Mouse (Mus musculus) intestine, embryonic 16.5 days (tissue): ENCODE measurements around the gene Syt1. TPM values are rescaled to one million over a fixed set of nuclear protein-coding genes. Genes with fewer than 3 reads are reported as not detected.

Experiments used
- ATAC-seq: fragments of 200-750 bp; cut with Nextera tagmentation; 2 replicates; pipeline ENCODE4 v1.8.0; 2017; ENCODE audit warnings: moderate TSS enrichment, moderate library complexity
- H3K27ac ChIP-seq: fragments of 300-500 bp; sonication (generic); 2 replicates; pipeline ENCODE4 v1.5.1; 2014; ENCODE audit warnings: mild to moderate bottlenecking, low read length
- H3K27me3 ChIP-seq: fragments of 300-500 bp; sonication (generic); replicated peaks from 2 replicates; pipeline ENCODE4 v1.6.1; 2014; ENCODE audit warnings: low read length, control low read depth, mixed read lengths; ENCODE audit not compliant: control insufficient read depth, insufficient read depth
- H3K36me3 ChIP-seq: fragments of 300-500 bp; sonication (generic); 2 replicates; pipeline ENCODE4 v1.6.1; 2014; ENCODE audit warnings: low read length, control low read depth; ENCODE audit not compliant: control insufficient read depth, insufficient read depth
- H3K4me1 ChIP-seq: fragments of 300-500 bp; sonication (generic); 2 replicates; pipeline ENCODE4 v1.6.1; 2014; ENCODE audit warnings: low read length, control low read depth, mixed read lengths; ENCODE audit not compliant: control insufficient read depth, insufficient read depth
- H3K4me2 ChIP-seq: fragments of 300-500 bp; sonication (generic); 2 replicates; pipeline ENCODE4 v1.6.1; 2014; ENCODE audit warnings: low read depth, low read length, control low read depth
- H3K4me3 ChIP-seq: fragments of 300-500 bp; sonication (generic); 2 replicates; pipeline ENCODE4 v1.5.1; 2014; ENCODE audit warnings: mild to moderate bottlenecking, low read length
- H3K9ac ChIP-seq: fragments of 300-500 bp; sonication (generic); 2 replicates; pipeline ENCODE4 v1.6.1; 2014; ENCODE audit warnings: low read depth, low read length
- H3K9me3 ChIP-seq: fragments of 300-500 bp; sonication (generic); 2 replicates; pipeline ENCODE4 v1.6.1; 2016; ENCODE audit warnings: low read length, control low read depth; ENCODE audit not compliant: control insufficient read depth
- WGBS: fragments of 180-500 bp; shearing (Covaris S2); extraction: QIAGEN DNeasy Blood & Tissue Kit; methylation state at CpG from one replicate; pipeline ENCODE4 v1.1.7; 2014; 5-methylcytosine and 5-hydroxymethylcytosine counted together
- polyA plus RNA-seq: library from polyadenylated mRNA; unstranded; fragments of >200 nt; fragmentation: Nextera tagmentation; extraction: Ambion mirVana; gene quantifications from 2 replicates; pipeline ENCODE4 v1.2.1, GENCODE M21; 2015

Syt1 gene
- polyA plus RNA-seq, 1 experiment from 2014 or later, result 6.9 TPM

DNA sequence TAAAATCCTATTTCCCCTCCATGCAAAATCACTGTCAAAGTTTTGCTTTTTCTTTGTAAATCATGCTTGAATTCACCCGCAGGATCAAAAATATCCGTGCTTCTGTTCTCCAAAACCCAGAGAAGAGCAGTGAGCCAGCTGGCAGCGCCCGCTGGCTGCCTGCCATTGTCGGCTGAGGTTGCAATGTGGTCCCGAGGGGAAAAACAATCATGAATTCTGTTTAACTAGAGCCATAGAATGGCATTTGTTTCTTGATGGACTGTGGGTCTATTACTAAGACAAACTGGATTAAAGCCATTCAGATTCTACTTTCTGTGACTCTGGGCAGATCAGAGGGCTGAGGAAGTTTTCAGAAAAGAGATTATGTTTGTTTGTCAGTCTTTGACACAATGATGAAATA is 31.1 kb downstream of the Syt1 start:
- Histone ChIP-seq H3K9me3 (no peaks in the 10 kb centered on the region), H3K27ac (no peak overlapping the region), H3K27me3 (no peaks in the 10 kb centered on the region), H3K4me3 (no peak overlapping the region), H3K36me3 (no peaks in the 10 kb centered on the region), H3K4me1 (no peaks in the 10 kb centered on the region), H3K9ac (no peak overlapping the region), H3K4me2 (no peak overlapping the region)
- WGBS, result 55% methylated on average over 6 of the region's 6 CpGs
- ATAC-seq, result no peak

DNA sequence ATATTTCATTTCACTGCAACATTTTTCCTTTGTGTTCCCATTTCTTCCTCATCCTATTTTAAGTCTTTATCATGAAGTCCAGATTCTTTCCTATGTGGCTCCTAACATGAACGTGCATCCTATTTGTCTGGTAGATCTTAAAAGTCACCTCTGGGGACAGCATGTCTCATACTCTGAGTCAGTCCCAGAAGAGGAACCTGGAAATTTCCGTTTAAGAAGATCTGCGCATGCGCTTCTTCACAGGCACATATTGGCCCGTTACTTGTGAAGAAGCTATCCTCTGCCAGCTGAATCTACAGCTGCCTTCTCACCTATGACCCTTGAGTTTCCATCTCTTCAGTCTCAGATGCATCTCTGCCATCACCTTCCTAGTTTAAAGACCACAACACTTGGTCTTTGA is 55.8 kb downstream of the Syt1 start:
- WGBS, result 91% methylated on average over 5 of the region's 5 CpGs
- Histone ChIP-seq H3K27me3 (no peaks in the 10 kb centered on the region), H3K27ac (no peak overlapping the region), H3K4me3 (no peak overlapping the region), H3K4me2 (no peak overlapping the region), H3K4me1 (no peaks in the 10 kb centered on the region), H3K9ac (no peak overlapping the region), H3K36me3 (no peaks in the 10 kb centered on the region), H3K9me3 (no peaks in the 10 kb centered on the region)
- ATAC-seq, result no peak

DNA sequence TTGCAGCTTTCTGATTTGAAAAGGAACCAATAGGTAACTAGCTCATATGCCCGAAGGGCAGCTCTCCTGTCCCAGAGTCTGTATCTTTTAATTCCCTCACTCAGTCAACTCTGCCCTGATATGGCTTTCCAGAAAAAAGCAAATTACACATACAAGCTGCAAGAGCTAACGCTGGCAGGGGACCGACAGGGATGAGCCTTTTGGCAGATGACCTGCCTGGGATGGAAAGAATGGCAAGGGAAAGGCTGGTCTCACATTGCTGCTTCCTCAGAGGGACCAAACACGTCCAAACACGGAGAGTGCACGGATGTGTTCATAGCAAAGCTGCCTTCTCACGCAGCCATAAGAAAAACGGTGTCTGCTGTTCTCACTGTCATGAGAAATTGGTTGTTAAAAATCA is 58.6 kb downstream of the Syt1 start:
- Histone ChIP-seq H3K4me2 (no peak overlapping the region), H3K4me3 (no peak overlapping the region), H3K4me1 (no peaks in the 10 kb centered on the region), H3K9ac (no peak overlapping the region), H3K27ac (no peak overlapping the region), H3K9me3 (no peaks in the 10 kb centered on the region), H3K36me3 (no peaks in the 10 kb centered on the region), H3K27me3 (no peaks in the 10 kb centered on the region)
- no peak for ATAC-seq
- 78% methylated on average over 8 of the region's 8 CpGs for WGBS

DNA sequence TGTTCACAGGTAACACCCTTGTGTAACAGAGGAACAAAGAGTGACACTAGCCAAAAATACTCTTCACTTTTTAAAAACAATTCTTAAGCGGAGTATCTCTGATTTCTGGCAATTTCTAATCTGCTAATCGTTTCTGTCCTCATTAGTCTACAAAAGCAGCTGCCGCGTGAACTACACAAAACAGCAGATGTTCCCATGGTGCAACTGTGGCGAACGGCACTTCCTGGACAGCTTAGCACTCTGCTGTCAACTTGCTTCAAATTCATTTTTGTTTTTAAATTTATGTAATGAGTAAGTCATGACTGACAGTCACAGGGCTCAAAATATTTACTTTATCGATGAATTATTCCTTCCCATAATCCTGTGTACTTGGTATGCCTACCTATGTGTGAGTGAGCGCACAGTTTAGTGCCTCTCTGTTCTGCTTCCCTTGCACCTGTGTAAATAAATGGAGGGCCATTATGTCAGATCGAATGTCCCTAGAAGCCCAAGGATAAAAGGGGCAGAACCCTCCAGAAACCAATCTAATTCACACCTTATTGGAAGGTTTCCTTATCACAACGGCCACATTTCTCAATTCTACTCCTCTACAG is 73.8 kb downstream of the Syt1 start:
- no peak for ATAC-seq
- Histone ChIP-seq H3K27me3 (no peaks in the 10 kb centered on the region), H3K4me1 (no peaks in the 10 kb centered on the region), H3K4me3 (no peak overlapping the region), H3K9me3 (no peaks in the 10 kb centered on the region), H3K27ac (no peak overlapping the region), H3K4me2 (no peak overlapping the region), H3K9ac (no peak overlapping the region), H3K36me3 (no peaks in the 10 kb centered on the region)
- 76% methylated on average over 10 of the region's 10 CpGs for WGBS

DNA sequence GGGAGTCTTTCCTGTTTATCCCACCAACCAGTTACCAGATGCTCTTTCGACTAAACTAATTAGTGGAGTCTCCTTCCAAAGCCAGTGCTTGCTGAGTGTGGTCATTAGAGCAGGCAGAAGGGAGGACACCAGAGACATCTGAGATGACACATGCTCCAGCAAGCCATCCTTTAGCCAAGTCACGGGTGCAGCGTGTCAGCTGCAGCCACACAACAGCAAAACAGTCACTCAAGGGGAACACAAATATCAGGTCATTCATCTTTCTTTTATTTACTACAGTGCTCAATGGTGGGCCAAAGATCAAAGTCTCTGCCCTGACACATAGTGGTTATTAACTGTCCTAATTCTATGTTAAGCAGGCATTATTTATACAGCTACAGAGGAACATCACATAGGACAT is 80.5 kb downstream of the Syt1 start:
- 65% methylated on average over 3 of the region's 3 CpGs for WGBS
- Histone ChIP-seq H3K9me3 (no peaks in the 10 kb centered on the region), H3K27me3 (no peaks in the 10 kb centered on the region), H3K4me2 (no peak overlapping the region), H3K4me1 (no peaks in the 10 kb centered on the region), H3K36me3 (no peaks in the 10 kb centered on the region), H3K4me3 (no peak overlapping the region), H3K27ac (no peak overlapping the region), H3K9ac (no peak overlapping the region)
- ATAC-seq, result no peak

DNA sequence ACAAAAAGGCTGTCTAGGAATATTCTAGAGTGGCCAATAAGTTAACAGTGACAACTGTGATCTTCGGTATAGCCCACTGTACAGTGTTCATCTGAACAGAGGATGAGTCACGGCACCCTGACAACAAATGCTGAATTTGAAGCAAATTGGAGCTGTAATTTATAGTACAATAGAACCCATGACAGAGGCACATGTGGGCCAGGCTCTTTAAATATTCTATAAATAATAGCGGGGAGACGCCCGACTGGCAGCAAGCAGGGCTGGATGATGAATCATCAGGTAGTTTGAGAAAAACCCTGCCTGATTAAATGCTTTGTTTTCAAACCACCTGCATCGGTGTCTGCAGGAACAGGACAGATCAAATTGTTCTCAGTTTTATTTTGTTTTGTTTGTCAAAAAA is 81.1 kb downstream of the Syt1 start:
- no peak overlapping the region for H3K4me3 ChIP-seq
- no peak overlapping the region for H3K9ac ChIP-seq
- 72% methylated on average over 6 of the region's 6 CpGs for WGBS
- no peak overlapping the region for H3K27ac ChIP-seq
- no peaks in the 10 kb centered on the region for H3K27me3 ChIP-seq
- H3K36me3 ChIP-seq, result no peaks in the 10 kb centered on the region
- no peak for ATAC-seq
- no peaks in the 10 kb centered on the region for H3K9me3 ChIP-seq
- H3K4me2 ChIP-seq, result no peak overlapping the region
- no peaks in the 10 kb centered on the region for H3K4me1 ChIP-seq

DNA sequence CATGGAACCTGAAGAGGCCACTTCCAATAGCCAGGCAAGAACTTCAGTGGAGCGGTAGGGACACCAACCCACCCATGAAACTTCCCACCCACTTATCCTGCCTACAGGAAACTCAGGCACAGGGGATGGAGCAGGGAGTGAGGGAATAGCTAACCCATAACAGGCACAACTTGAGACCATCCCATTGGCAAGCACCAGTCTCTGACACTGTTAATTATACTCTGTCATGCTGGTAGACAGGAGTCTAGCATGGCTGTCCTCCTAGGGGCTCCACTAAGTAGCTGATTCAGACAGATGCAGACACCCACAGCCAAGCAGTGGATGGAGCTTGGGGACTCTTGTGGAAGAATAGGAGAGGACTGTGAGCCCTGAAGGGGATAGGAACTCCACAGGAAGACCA is 105.5 kb downstream of the Syt1 start:
- H3K27me3 ChIP-seq, result no peaks in the 10 kb centered on the region
- H3K36me3 ChIP-seq, result no peaks in the 10 kb centered on the region
- no peak overlapping the region for H3K27ac ChIP-seq
- WGBS, result 92% methylated on average over 1 of the region's 1 CpGs
- no peak overlapping the region for H3K9ac ChIP-seq
- no peaks in the 10 kb centered on the region for H3K9me3 ChIP-seq
- H3K4me3 ChIP-seq, result no peak overlapping the region
- no peaks in the 10 kb centered on the region for H3K4me1 ChIP-seq
- no peak for ATAC-seq
- H3K4me2 ChIP-seq, result no peak overlapping the region

DNA sequence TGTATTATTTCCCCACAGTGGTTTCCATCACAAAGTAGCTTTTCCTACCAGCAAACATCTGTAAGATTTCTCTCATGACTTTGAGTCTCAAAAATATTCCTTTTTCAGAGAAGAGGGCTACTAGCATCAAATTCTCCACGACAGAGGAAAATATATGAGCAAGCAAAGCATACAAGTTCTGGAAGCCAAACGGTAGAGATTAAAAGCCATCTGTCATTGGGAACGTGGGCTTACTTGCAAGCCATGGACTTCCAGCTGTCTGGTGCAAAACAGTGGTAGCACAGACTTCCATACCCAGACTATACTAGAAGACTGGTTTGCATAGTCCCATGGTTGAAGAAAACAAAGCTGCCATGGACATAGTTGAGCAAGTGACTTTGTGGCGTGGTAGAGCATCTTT is 106.4 kb downstream of the Syt1 start:
- WGBS, result 73% methylated on average over 4 of the region's 4 CpGs
- ATAC-seq, result no peak

DNA sequence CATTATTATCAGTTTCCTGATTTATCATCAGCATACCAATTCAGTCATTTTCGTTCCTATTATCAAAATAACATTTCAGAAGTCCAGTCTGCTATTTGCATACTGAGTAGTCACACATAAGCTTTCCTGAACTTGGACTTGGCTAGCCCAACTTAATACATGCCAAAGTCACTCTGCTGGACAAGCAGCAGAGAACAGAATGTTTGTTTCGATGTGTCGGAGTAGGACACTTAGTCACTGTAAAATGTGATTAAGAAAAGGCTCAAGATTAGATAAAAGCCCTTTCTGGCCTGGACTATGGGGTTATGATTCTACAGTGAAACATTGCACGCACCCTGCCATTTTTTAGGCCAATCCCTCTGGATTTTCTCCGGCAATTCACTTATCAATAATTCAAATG is 114.3 kb downstream of the Syt1 start:
- Histone ChIP-seq H3K27me3 (no peaks in the 10 kb centered on the region), H3K9me3 (no peaks in the 10 kb centered on the region), H3K36me3 (no peaks in the 10 kb centered on the region), H3K27ac (no peak overlapping the region), H3K4me3 (no peak overlapping the region), H3K9ac (no peak overlapping the region), H3K4me2 (no peak overlapping the region), H3K4me1 (no peaks in the 10 kb centered on the region)
- WGBS, result 87% methylated on average over 5 of the region's 5 CpGs
- no peak for ATAC-seq

More for the DNA sequence above, 106.4 kb downstream of the Syt1 start:
- H3K4me1 ChIP-seq, result no peaks in the 10 kb centered on the region
- no peaks in the 10 kb centered on the region for H3K9me3 ChIP-seq
- no peak overlapping the region for H3K27ac ChIP-seq
- H3K9ac ChIP-seq, result no peak overlapping the region
- no peak overlapping the region for H3K4me2 ChIP-seq
- no peaks in the 10 kb centered on the region for H3K27me3 ChIP-seq
- H3K36me3 ChIP-seq, result no peaks in the 10 kb centered on the region
- H3K4me3 ChIP-seq, result no peak overlapping the region

DNA sequence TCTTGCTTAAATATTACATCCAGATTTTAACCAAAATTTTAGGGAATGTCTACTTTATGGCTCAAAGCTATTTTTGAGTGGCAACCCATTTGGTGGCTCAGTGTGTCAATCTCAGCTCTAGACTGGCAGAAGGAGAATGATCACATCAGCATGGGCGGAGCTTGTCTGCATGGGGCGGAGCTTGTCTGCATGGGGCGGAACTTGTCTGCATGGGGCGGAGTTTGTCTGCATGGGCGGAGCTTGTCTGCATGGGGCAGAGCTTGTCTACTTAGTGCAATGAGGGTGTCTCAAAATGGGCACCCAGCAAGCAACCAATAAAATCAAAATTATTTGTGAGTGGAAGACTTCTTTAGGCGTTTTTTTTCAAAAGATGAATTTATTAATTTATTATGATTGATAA is 117.5 kb downstream of the Syt1 start:
- no peaks in the 10 kb centered on the region for H3K27me3 ChIP-seq
- no peak for ATAC-seq
- 91% methylated on average over 6 of the region's 6 CpGs for WGBS

More for the DNA sequence above, 117.5 kb downstream of the Syt1 start:
- H3K9me3 ChIP-seq, result no peaks in the 10 kb centered on the region
- H3K27ac ChIP-seq, result no peak overlapping the region
- no peaks in the 10 kb centered on the region for H3K4me1 ChIP-seq
- no peaks in the 10 kb centered on the region for H3K36me3 ChIP-seq
- no peak overlapping the region for H3K9ac ChIP-seq
- H3K4me2 ChIP-seq, result no peak overlapping the region
- H3K4me3 ChIP-seq, result no peak overlapping the region
